Mouse (Mus musculus) liver, embryonic 16.5 days (tissue): ENCODE measurements around the gene Armh4. TPM values are rescaled to one million over a fixed set of nuclear protein-coding genes. Genes with fewer than 3 reads are reported as not detected.
"Not testable (repeated sequence)": the region's sequence is repeated elsewhere in the genome, so short reads cannot be mapped to it uniquely, and the experiment has no call there.

Experiments
- ATAC-seq: fragments of 200-750 bp; cut with Nextera tagmentation; 2 replicates; pipeline ENCODE4 v1.8.0; 2017; ENCODE audit warnings: low read depth, mild to moderate bottlenecking, moderate number of reproducible peaks, moderate library complexity
- H3K27ac ChIP-seq: fragments of 300-500 bp; sonication (generic); 2 replicates; pipeline ENCODE4 v1.5.1; 2014; ENCODE audit warnings: mild to moderate bottlenecking, low read length
- H3K27me3 ChIP-seq: fragments of 300-500 bp; sonication (generic); 2 replicates; pipeline ENCODE4 v1.6.1; 2014; ENCODE audit warnings: low read depth, low read length, mixed read lengths; ENCODE audit not compliant: control insufficient read depth, insufficient read depth
- H3K36me3 ChIP-seq: fragments of 300-500 bp; sonication (generic); 2 replicates; pipeline ENCODE4 v1.6.1; 2014; ENCODE audit warnings: mild to moderate bottlenecking; ENCODE audit not compliant: control insufficient read depth, insufficient read depth
- H3K4me1 ChIP-seq: fragments of 300-500 bp; sonication (generic); 2 replicates; pipeline ENCODE4 v1.6.1; 2014; ENCODE audit warnings: low read depth, low read length, mixed read lengths; ENCODE audit not compliant: control insufficient read depth
- H3K4me2 ChIP-seq: fragments of 300-500 bp; sonication (generic); 2 replicates; pipeline ENCODE4 v1.6.1; 2014; ENCODE audit warnings: low read depth, low read length, mixed read lengths
- H3K4me3 ChIP-seq: fragments of 300-500 bp; sonication (generic); 2 replicates; pipeline ENCODE4 v1.5.1; 2014; ENCODE audit warnings: low read depth, mild to moderate bottlenecking, low read length
- H3K9ac ChIP-seq: fragments of 300-500 bp; sonication (generic); 2 replicates; pipeline ENCODE4 v1.6.1; 2014; ENCODE audit warnings: low read depth, low read length
- H3K9me3 ChIP-seq: fragments of 300-500 bp; sonication (generic); replicated peaks from 2 replicates; pipeline ENCODE4 v1.6.1; 2016; ENCODE audit warnings: low read length; ENCODE audit not compliant: control insufficient read depth
- WGBS: fragments of 180-500 bp; shearing (Covaris S2); extraction: QIAGEN DNeasy Blood & Tissue Kit; methylation state at CpG from one replicate; pipeline ENCODE4 v1.1.7; 2014; ENCODE audit not compliant: insufficient replicate concordance; 5-methylcytosine and 5-hydroxymethylcytosine counted together
- polyA plus RNA-seq: library from polyadenylated mRNA; unstranded; fragments of >200 nt; fragmentation: Nextera tagmentation; extraction: Ambion mirVana; gene quantifications from 2 replicates; pipeline ENCODE4 v1.2.1, GENCODE M21; 2015

The Armh4 gene
- polyA plus RNA-seq, 1 experiment from 2014 or later, result 0.66 TPM

- Histone ChIP-seq H3K4me2 (no peak overlapping the region), H3K27ac (no peak overlapping the region), H3K36me3 (no peaks in the 10 kb centered on the region), H3K4me3 (no peak overlapping the region), H3K9ac (no peak overlapping the region), H3K4me1 (no peaks in the 10 kb centered on the region), H3K9me3 (no peaks in the 10 kb centered on the region), H3K27me3 (no peaks in the 10 kb centered on the region)
- no peak for ATAC-seq
- WGBS, result 57% methylated on average over 4 of the region's 4 CpGs
Observed at GRCm38 (mm10) chr14:49790542-49790941, 7.4 kb upstream of the Armh4 start.

GRCm38 (mm10) chr14:49785793-49786192, 2.6 kb upstream of the Armh4 start:
- Histone ChIP-seq H3K9ac (no peak overlapping the region), H3K36me3 (no peaks in the 10 kb centered on the region), H3K9me3 (no peaks in the 10 kb centered on the region), H3K4me2 (no peak overlapping the region), H3K27ac (no peak overlapping the region), H3K27me3 (no peaks in the 10 kb centered on the region), H3K4me1 (no peaks in the 10 kb centered on the region), H3K4me3 (no peak overlapping the region)
- 50% methylated on average over 2 of the region's 2 CpGs for WGBS
- no peak for ATAC-seq

DNA sequence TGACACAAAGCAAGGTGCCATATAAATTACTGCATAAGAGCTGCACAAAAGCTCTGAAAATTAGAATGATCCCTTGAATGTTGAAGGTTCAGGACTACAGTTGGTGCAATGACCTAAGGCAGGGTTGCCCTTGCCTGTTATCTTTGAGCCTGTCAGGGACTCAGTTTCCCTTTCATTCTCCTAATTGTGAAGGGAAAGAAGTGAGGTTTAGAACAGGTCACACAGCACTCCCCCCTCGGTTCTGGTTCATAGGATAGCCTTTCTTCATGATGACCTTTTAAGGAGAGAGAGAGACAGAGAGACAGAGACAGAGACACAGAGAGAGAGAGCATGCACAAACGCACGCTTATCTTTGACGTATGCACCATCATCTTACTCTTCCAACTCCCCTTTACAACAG, 683 bp upstream of the Armh4 start:
- no peaks in the 10 kb centered on the region for H3K4me1 ChIP-seq
- H3K27me3 ChIP-seq, result no peaks in the 10 kb centered on the region
- no peak for ATAC-seq
- H3K27ac ChIP-seq, result no peak overlapping the region
- WGBS, result 54% methylated on average over 4 of the region's 4 CpGs
- no peak overlapping the region for H3K4me2 ChIP-seq
- no peak overlapping the region for H3K9ac ChIP-seq
- H3K4me3 ChIP-seq, result no peak overlapping the region
- no peaks in the 10 kb centered on the region for H3K36me3 ChIP-seq
- no peaks in the 10 kb centered on the region for H3K9me3 ChIP-seq

- Histone ChIP-seq H3K4me3 (no peak overlapping the region), H3K4me1 (no peaks in the 10 kb centered on the region), H3K36me3 (no peaks in the 10 kb centered on the region), H3K27me3 (no peaks in the 10 kb centered on the region), H3K4me2 (no peak overlapping the region), H3K9me3 (no peaks in the 10 kb centered on the region), H3K27ac (no peak overlapping the region), H3K9ac (no peak overlapping the region)
- 61% methylated on average over 4 of the region's 4 CpGs for WGBS
- ATAC-seq, result no peak
Observed at GRCm38 (mm10) chr14:49780416-49780815, 2.8 kb downstream of the Armh4 start.

DNA sequence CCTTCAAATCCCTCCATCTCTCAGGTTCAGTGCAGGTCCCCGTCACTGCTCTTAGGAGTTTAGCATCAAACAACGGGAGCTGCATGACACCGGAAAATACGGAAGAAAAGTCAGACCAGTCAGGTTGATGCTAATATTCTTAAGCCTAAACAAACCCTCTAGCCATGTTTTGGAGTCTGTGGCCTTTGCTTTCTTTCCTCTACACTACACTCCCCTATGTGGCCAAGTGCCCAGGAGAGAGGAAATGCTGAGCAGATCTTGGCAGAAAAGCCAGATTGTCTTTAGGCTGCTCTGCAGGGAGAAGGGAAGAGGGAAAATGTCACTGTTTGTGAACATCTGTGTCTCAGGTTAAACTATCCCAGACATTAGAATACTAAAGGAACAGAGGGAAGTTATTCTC, 5.6 kb downstream of the Armh4 start:
- not testable (repeated sequence) for H3K4me2 ChIP-seq, H3K4me3 ChIP-seq, H3K9ac ChIP-seq, H3K27me3 ChIP-seq, ATAC-seq, H3K9me3 ChIP-seq, H3K27ac ChIP-seq, H3K36me3 ChIP-seq, H3K4me1 ChIP-seq
- WGBS, result 64% methylated on average over 4 of the region's 4 CpGs

- H3K4me2 ChIP-seq, result no peak overlapping the region
- no peaks in the 10 kb centered on the region for H3K9me3 ChIP-seq
- no peaks in the 10 kb centered on the region for H3K27me3 ChIP-seq
- no peak for ATAC-seq
- H3K9ac ChIP-seq, result no peak overlapping the region
- WGBS, result 70% methylated on average over 1 of the region's 1 CpGs
- no peaks in the 10 kb centered on the region for H3K4me1 ChIP-seq
- H3K27ac ChIP-seq, result no peak overlapping the region
- H3K4me3 ChIP-seq, result no peak overlapping the region
- H3K36me3 ChIP-seq, result no peaks in the 10 kb centered on the region
Observed at GRCm38 (mm10) chr14:49771746-49772145, 11.4 kb downstream of the Armh4 start.

DNA sequence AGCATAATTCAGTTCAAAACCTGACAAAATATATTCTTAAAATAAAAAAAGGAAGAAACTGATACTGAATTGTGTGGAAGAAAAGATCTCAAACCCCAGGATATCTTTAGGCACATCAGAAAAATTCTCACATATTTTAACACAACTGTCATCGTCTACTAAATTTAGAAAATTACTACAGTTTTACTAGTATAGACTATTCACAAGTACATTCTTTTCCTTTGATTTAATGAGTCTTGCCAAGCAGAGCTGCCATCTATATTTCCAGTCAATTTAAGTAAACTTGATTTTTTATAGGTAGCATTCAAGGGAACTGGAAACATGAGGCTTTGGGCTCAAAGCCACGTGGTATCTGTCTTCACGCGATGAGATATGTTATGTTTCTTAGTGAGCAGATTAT, 16.6 kb downstream of the Armh4 start:
- no peaks in the 10 kb centered on the region for H3K4me1 ChIP-seq
- H3K4me3 ChIP-seq, result no peak overlapping the region
- H3K27ac ChIP-seq, result no peak overlapping the region
- H3K27me3 ChIP-seq, result no peaks in the 10 kb centered on the region
- no peak overlapping the region for H3K4me2 ChIP-seq
- H3K9ac ChIP-seq, result no peak overlapping the region
- no peaks in the 10 kb centered on the region for H3K9me3 ChIP-seq
- WGBS, result 72% methylated on average over 4 of the region's 4 CpGs
- H3K36me3 ChIP-seq, result no peaks in the 10 kb centered on the region
- ATAC-seq, result no peak

- Histone ChIP-seq H3K9me3 (no peaks in the 10 kb centered on the region), H3K27me3 (no peaks in the 10 kb centered on the region), H3K4me3 (no peak overlapping the region), H3K36me3 (no peaks in the 10 kb centered on the region), H3K4me2 (no peak overlapping the region), H3K27ac (no peak overlapping the region), H3K9ac (no peak overlapping the region), H3K4me1 (no peaks in the 10 kb centered on the region)
- WGBS, result 74% methylated on average over 1 of the region's 1 CpGs
- ATAC-seq, result no peak
Observed at GRCm38 (mm10) chr14:49755845-49756244, 27.3 kb downstream of the Armh4 start.

- Histone ChIP-seq H3K4me3 (no peak overlapping the region), H3K27ac (no peak overlapping the region), H3K9me3 (no peaks in the 10 kb centered on the region), H3K36me3 (no peaks in the 10 kb centered on the region), H3K4me1 (no peaks in the 10 kb centered on the region), H3K9ac (no peak overlapping the region), H3K27me3 (no peaks in the 10 kb centered on the region), H3K4me2 (no peak overlapping the region)
- no peak for ATAC-seq
Observed at GRCm38 (mm10) chr14:49752614-49753013, 30.6 kb downstream of the Armh4 start.

DNA sequence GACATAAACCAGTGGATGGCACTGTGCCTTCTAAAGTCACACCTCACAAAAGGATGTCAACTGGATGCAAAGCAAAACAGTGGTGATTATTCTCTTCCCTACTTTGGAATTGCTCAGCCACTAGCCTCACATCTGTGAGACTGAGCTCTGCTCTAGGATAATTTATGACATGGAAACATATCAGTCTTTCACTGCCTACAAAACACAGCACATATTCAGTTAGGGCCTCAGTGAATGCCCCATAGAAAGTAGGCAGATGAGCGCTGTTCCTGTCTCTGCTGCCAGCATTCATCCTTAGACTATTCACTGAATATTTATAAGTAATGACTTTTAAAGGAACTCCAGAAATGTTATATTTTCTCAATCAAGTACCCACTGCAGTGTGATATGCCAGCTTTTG, 37.3 kb downstream of the Armh4 start:
- Histone ChIP-seq H3K27me3 (no peaks in the 10 kb centered on the region), H3K4me3 (no peak overlapping the region), H3K4me2 (no peak overlapping the region), H3K36me3 (no peaks in the 10 kb centered on the region), H3K4me1 (no peaks in the 10 kb centered on the region), H3K27ac (no peak overlapping the region), H3K9me3 (no peaks in the 10 kb centered on the region), H3K9ac (no peak overlapping the region)
- no peak for ATAC-seq
- 63% methylated on average over 1 of the region's 1 CpGs for WGBS
